Mouse (Mus musculus) bone marrow, adult 2 months (tissue): ENCODE results near the gene Tor1a.

Experiments used
- CTCF ChIP-seq: fragments of 200-500 bp; IDR thresholded peaks from 2 replicates; pipeline ENCODE4 v1.5.1; 2011; ENCODE audit warnings: low read length, control low read depth; ENCODE audit not compliant: control insufficient read depth, insufficient read depth
- POLR2A ChIP-seq: fragments of 200-500 bp; IDR thresholded peaks from 2 replicates; pipeline ENCODE4 v1.6.1; 2011; ENCODE audit warnings: low read depth, mild to moderate bottlenecking, control low read depth, low read length, borderline replicate concordance; ENCODE audit not compliant: control insufficient read depth

DNA sequence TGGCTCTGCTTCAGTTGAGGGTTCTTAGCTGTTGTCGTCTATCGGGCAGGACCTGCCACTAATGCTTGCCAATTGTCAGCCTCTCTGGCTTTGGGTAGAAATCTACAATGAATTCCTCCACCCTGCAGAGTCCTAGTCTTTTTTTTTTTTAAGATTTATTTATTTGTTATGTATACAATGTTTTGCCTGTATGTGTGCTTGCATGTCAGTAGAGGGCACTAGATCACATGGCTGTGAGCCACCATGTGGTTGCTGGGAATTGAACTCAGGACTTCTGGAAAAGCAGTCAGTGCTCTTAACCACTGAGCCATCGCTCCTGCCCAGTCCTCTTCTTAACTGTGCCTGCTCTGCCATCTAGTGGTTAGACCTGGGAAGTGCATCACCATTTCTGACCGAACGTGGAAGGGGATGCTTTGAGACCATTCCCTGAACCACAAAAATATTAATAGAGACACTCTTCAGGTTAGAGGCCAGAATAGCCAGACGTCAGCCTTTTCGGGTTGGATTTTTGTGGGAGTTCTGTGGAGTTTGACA is 33.7 kb downstream of the Tor1a start:
- TF ChIP-seq CTCF = peak; percentile 87
- TF ChIP-seq POLR2A = no peak
